Mouse (Mus musculus) embryonic fibroblast, embryonic 13.5 days (primary cell): ENCODE data around the gene Nup107.

ENCODE experiments used
- CTCF ChIP-seq: IDR thresholded peaks from 2 replicates; pipeline ENCODE4 v1.5.1; 2011; ENCODE audit warnings: mild to moderate bottlenecking, control low read depth, low read length, moderate library complexity, borderline replicate concordance; ENCODE audit not compliant: insufficient read depth
- POLR2A ChIP-seq: IDR thresholded peaks from 2 replicates; pipeline ENCODE4 v1.6.1; 2011; ENCODE audit warnings: low read depth, mild to moderate bottlenecking, control low read depth, low read length, moderate library complexity

GRCm38 (mm10) chr10:117729139-117729814 is 63.2 kb downstream of the Nup107 start:
- no peak for TF ChIP-seq POLR2A
- TF ChIP-seq CTCF: no peak
